Mouse (Mus musculus): ENCODE results near the gene Kank1. TPM values are rescaled to one million over a fixed set of nuclear protein-coding genes. Genes with fewer than 3 reads are reported as not detected.

The Kank1 gene
- polyA plus RNA-seq, 1 experiment = not detected

- H3K4me3 ChIP-seq (ENCODE audit: insufficient read depth, low read length) = no peak overlapping the region
- no peak overlapping the region for H3K27ac ChIP-seq (ENCODE audit: insufficient read depth, low read depth, low read length)
- H3K4me1 ChIP-seq (ENCODE audit: control insufficient read depth, insufficient read depth, low read length) = no peaks in the 10 kb centered on the region
- TF ChIP-seq CTCF (IDR thresholded peaks at IDR 0.05; ENCODE audit: low read depth, low read length) = no peak
- TF ChIP-seq POLR2A (IDR thresholded peaks at IDR 0.05; ENCODE audit: borderline replicate concordance, low read depth, low read length) = no peak
These were observed 137.4 kb downstream of the Kank1 start for GRCm38 (mm10) chr19:25374191-25374590.

- no peak overlapping the region for H3K27ac ChIP-seq (ENCODE audit: insufficient read depth, low read depth, low read length)
- TF ChIP-seq POLR2A (IDR thresholded peaks at IDR 0.05; ENCODE audit: borderline replicate concordance, low read depth, low read length) = no peak
These were observed 138.2 kb downstream of the Kank1 start for GRCm38 (mm10) chr19:25374926-25375325.

DNA sequence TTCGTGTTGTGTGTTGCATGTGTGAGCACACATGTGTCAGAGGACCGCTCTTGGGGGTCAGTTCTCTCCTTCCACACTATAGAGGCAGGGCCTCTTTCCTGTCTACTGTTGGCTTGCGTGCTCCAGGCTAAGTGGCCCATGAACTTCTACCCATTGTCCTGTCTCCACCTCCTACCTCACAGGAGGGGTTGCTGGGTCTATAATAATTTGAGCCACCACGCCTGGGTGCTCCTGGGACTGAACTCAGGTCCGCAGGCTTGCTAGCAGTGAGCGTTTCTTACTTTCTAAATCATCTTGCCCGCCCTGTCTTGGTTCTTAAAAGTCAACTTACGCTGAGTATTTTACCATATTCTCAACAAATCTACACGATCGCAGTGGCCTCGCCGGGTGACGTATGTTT lies 140.1 kb downstream of the Kank1 start:
- peaks cover under 1% of the 10 kb centered on the region; the same call in 1 of the 2 replicates for H3K4me1 ChIP-seq (ENCODE audit: control insufficient read depth, insufficient read depth, low read length)
- H3K27ac ChIP-seq (ENCODE audit: insufficient read depth, low read depth, low read length) = no peak overlapping the region
- TF ChIP-seq POLR2A (IDR thresholded peaks at IDR 0.05; ENCODE audit: borderline replicate concordance, low read depth, low read length) (no peak), CTCF (IDR thresholded peaks at IDR 0.05; ENCODE audit: low read depth, low read length) (no peak)
- H3K4me3 ChIP-seq (ENCODE audit: insufficient read depth, low read length) = no peak overlapping the region

More at GRCm38 (mm10) chr19:25374926-25375325, 138.2 kb downstream of the Kank1 start:
- no peaks in the 10 kb centered on the region for H3K4me1 ChIP-seq (ENCODE audit: control insufficient read depth, insufficient read depth, low read length)
- no peak overlapping the region for H3K4me3 ChIP-seq (ENCODE audit: insufficient read depth, low read length)

- Histone ChIP-seq H3K27ac (ENCODE audit: insufficient read depth, low read depth, low read length) (no peak overlapping the region), H3K4me3 (ENCODE audit: insufficient read depth, low read length) (no peak overlapping the region), H3K4me1 (ENCODE audit: control insufficient read depth, insufficient read depth, low read length) (peaks cover 3% of the 10 kb centered on the region; the same call in 1 of the 2 replicates)
- TF ChIP-seq CTCF (IDR thresholded peaks at IDR 0.05; ENCODE audit: low read depth, low read length) = no peak
- no peak for TF ChIP-seq POLR2A (IDR thresholded peaks at IDR 0.05; ENCODE audit: borderline replicate concordance, low read depth, low read length)
These were observed 143.9 kb downstream of the Kank1 start for GRCm38 (mm10) chr19:25380675-25381074.

DNA sequence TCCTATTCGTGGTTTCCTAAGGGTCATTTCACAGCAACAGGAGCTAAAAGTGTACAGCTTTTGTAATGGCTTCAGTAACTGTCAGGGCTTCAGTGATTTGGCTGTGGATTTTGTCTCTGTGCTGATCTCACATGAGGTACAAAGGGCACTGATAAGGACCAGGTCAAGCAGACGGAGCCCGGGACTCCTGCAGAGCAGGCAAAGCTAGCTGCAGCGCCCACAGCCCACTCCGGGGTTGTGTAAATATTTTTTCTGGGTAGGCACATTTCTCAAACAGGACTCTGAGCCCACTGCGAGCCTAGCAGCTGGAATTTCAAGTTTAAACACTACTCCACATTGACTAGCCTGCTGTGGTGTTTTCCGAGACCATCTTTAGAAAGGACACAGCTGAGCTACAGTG lies 145.2 kb downstream of the Kank1 start:
- TF ChIP-seq CTCF (IDR thresholded peaks at IDR 0.05; ENCODE audit: low read depth, low read length) (no peak), POLR2A (IDR thresholded peaks at IDR 0.05; ENCODE audit: borderline replicate concordance, low read depth, low read length) (no peak)
- no peak overlapping the region for H3K27ac ChIP-seq (ENCODE audit: insufficient read depth, low read depth, low read length)
- H3K4me1 ChIP-seq (ENCODE audit: control insufficient read depth, insufficient read depth, low read length) = peaks cover 3% of the 10 kb centered on the region; the same call in 1 of the 2 replicates
- H3K4me3 ChIP-seq (ENCODE audit: insufficient read depth, low read length) = no peak overlapping the region

- Histone ChIP-seq H3K4me3 (ENCODE audit: insufficient read depth, low read length) (no peak overlapping the region), H3K27ac (ENCODE audit: insufficient read depth, low read depth, low read length) (no peak overlapping the region), H3K4me1 (ENCODE audit: control insufficient read depth, insufficient read depth, low read length) (peaks cover 3% of the 10 kb centered on the region; the same call in 1 of the 2 replicates)
- TF ChIP-seq CTCF (IDR thresholded peaks at IDR 0.05; ENCODE audit: low read depth, low read length) (no peak), POLR2A (IDR thresholded peaks at IDR 0.05; ENCODE audit: borderline replicate concordance, low read depth, low read length) (no peak)
These were observed 145.7 kb downstream of the Kank1 start for GRCm38 (mm10) chr19:25382494-25382893.

GRCm38 (mm10) chr19:25383386-25384146 lies 146.8 kb downstream of the Kank1 start:
- TF ChIP-seq CTCF (IDR thresholded peaks at IDR 0.05; ENCODE audit: low read depth, low read length) (no peak), POLR2A (IDR thresholded peaks at IDR 0.05; ENCODE audit: borderline replicate concordance, low read depth, low read length) (no peak)

GRCm38 (mm10) chr19:25385981-25386380 lies 149.2 kb downstream of the Kank1 start:
- TF ChIP-seq CTCF (IDR thresholded peaks at IDR 0.05; ENCODE audit: low read depth, low read length) (no peak), POLR2A (IDR thresholded peaks at IDR 0.05; ENCODE audit: borderline replicate concordance, low read depth, low read length) (no peak)
- Histone ChIP-seq H3K4me1 (ENCODE audit: control insufficient read depth, insufficient read depth, low read length) (peaks cover 3% of the 10 kb centered on the region; the same call in 1 of the 2 replicates), H3K4me3 (ENCODE audit: insufficient read depth, low read length) (no peak overlapping the region), H3K27ac (ENCODE audit: insufficient read depth, low read depth, low read length) (no peak overlapping the region)

More at GRCm38 (mm10) chr19:25383386-25384146, 146.8 kb downstream of the Kank1 start:
- no peak overlapping the region for H3K27ac ChIP-seq (ENCODE audit: insufficient read depth, low read depth, low read length)
- H3K4me3 ChIP-seq (ENCODE audit: insufficient read depth, low read length) = no peak overlapping the region
- peaks cover 3% of the 10 kb centered on the region; the same call in 1 of the 2 replicates for H3K4me1 ChIP-seq (ENCODE audit: control insufficient read depth, insufficient read depth, low read length)

DNA sequence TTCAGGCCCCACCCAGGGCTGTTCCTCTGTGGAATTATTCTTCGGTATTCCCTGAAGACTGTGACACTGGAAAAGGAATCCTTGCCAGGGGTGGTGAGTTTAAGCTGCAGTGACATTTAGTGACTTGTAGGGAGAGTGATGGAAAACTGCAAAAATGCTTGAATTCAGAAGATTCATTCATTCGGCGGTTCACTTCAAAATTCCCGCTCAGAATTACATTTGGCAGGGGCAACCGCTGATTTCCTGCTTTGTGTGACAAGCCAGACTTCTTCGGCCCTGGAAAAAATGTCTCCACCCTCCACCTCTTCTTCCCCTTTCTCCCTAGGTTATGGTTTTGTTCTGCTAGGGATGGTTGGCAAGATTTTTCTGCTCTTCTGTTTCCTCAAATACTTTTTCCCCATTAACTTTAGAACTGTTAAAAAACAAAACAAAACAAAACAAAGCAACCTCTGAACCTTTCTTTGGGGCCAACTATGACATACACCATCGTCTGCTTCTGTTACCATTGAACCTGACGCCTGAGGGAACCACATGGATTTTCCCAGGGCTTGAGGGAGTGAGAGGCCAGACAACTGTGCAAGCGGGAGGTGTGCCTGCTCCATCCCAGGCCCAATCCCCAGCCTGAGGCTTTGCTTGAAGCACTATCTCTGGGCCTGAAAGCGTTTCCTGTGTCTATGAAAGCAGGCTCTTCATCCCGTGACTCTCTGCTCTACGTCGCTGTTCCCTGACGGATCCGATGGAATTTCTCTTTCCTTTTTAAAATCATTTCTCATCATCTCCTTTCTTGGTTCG lies 150.1 kb downstream of the Kank1 start:
- Histone ChIP-seq H3K4me1 (ENCODE audit: control insufficient read depth, insufficient read depth, low read length) (peaks cover 2% of the 10 kb centered on the region; the same call in 1 of the 2 replicates), H3K27ac (ENCODE audit: insufficient read depth, low read depth, low read length) (no peak overlapping the region), H3K4me3 (ENCODE audit: insufficient read depth, low read length) (no peak overlapping the region)
- TF ChIP-seq CTCF (IDR thresholded peaks at IDR 0.05; ENCODE audit: low read depth, low read length) = no peak
- TF ChIP-seq POLR2A (IDR thresholded peaks at IDR 0.05; ENCODE audit: borderline replicate concordance, low read depth, low read length) = no peak

DNA sequence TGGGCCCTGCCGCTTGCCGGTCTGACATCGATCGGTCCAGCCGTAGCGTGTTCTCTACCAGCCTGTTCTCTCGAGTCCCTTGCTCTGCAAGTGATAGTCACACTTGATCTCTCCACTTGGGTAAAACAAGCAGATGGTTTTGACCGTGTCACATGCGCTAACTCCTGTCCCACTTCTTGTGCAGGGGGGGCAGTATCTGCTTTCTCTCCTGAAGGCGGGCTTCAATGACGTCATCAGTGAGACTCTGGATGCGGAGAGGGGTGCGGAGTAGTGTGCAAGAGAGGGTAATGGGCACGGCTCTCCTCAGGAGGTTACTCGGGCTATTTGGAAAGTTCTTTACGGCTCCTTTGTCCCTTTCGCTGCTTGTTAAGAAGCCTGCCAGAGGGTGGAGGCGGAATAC lies 151.1 kb downstream of the Kank1 start:
- Histone ChIP-seq H3K4me1 (ENCODE audit: control insufficient read depth, insufficient read depth, low read length) (no peaks in the 10 kb centered on the region), H3K27ac (ENCODE audit: insufficient read depth, low read depth, low read length) (no peak overlapping the region), H3K4me3 (ENCODE audit: insufficient read depth, low read length) (no peak overlapping the region)
- TF ChIP-seq POLR2A (IDR thresholded peaks at IDR 0.05; ENCODE audit: borderline replicate concordance, low read depth, low read length) = no peak
- no peak for TF ChIP-seq CTCF (IDR thresholded peaks at IDR 0.05; ENCODE audit: low read depth, low read length)

All from bone marrow macrophage, adult 2 months (primary cell).